9 mouse cellular contexts compared by ENCODE assay signal in the genomic region with DNA sequence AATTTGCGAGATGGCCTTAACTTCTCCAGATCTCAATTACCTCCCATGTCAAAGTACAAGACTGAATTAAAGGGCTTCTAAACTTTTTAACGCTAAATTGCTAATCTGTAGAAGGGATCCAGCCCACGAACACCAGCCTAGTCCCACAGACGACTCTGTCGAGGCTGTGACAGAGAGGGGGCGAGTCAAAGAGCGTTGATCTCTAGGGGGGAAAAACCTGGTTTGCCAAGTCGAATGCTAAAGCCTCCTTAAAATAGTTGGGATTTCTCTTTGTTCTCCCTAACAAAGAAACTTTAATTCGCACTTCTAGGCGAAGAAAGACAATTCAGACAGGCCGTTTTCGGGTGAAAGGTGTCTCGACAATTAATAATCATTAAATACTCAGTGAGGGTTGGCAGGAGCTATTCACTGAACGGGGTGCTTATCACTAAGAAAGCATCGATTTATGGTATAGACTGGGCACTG. TPM values are rescaled to one million over a fixed set of nuclear protein-coding genes. Genes with fewer than 3 reads are reported as not detected.
DNase-seq lines count a peak whose midpoint lies in the region; ATAC-seq and TF ChIP-seq lines count a peak whose summit lies in the region.
"Had no signal": no experiment of that assay in that cellular context is flagged by ENCODE, and none has a peak within 500 bp of the region (broad histone marks: within the 10 kb centered on the region; RNA-seq: fewer than 3 reads in every experiment).

No protein-coding gene starts in this region.

- intact Hi-C loops in gastrocnemius, adult 2 months (cut with DNase I): loop anchor here (10.0 kb wide), 1 partner anchor 372 kb away; no protein-coding TSS in a partner anchor

- H3K27ac ChIP-seq in gastrocnemius, adult 2 months: no peak overlapping the region
- no peak overlapping the region for H3K27ac ChIP-seq in brown adipose tissue, adult 24 weeks (replicated peaks; ENCODE audit: low read depth, low read length)
- H3K27ac ChIP-seq in hindbrain, embryonic 13.5 days: peak overlapping the region; percentile 71
- no peak overlapping the region for H3K27ac ChIP-seq in midbrain, embryonic 11.5 days (ENCODE audit: low read depth, low read length)

- no peaks in the 10 kb centered on the region for H3K36me3 ChIP-seq in hindbrain, embryonic 13.5 days
- no peaks in the 10 kb centered on the region for H3K36me3 ChIP-seq in midbrain, embryonic 11.5 days (ENCODE audit: control insufficient read depth, insufficient read depth, low read length)

- 2% methylated on average over 15 of the region's 15 CpGs for WGBS in hindbrain, embryonic 13.5 days
- 3% methylated on average over 15 of the region's 15 CpGs for WGBS in midbrain, embryonic 11.5 days

- peak overlapping the region; percentile 71 for H3K9ac ChIP-seq in hindbrain, embryonic 13.5 days
- peak overlapping the region; percentile 73 for H3K9ac ChIP-seq in midbrain, embryonic 11.5 days (ENCODE audit: low read length)

- no peak for DNase-seq in gastrocnemius, adult 2 months
- no peak for DNase-seq in gastrocnemius, postnatal 25 days
- DNase-seq in midbrain, embryonic 11.5 days (ENCODE audit: low spot score, missing footprints): peak; percentile 95
- DNase-seq in Muller cell, postnatal 12 days (ENCODE audit: inconsistent ontology term): no peak
- no peak for DNase-seq in lung, postnatal 14 days
- no peak for DNase-seq in heart, adult 8-10 months (ENCODE audit: low spot score)

- no peaks in the 10 kb centered on the region for H3K27me3 ChIP-seq in hindbrain, embryonic 13.5 days
- H3K27me3 ChIP-seq in midbrain, embryonic 11.5 days (ENCODE audit: control insufficient read depth, insufficient read depth, low read length): peaks cover 31% of the 10 kb centered on the region

- H3K4me2 ChIP-seq in hindbrain, embryonic 13.5 days: peak overlapping the region; percentile 70
- peak overlapping the region; percentile 87 for H3K4me2 ChIP-seq in midbrain, embryonic 11.5 days

- no peaks in the 10 kb centered on the region for H3K9me3 ChIP-seq in hindbrain, embryonic 13.5 days
- H3K9me3 ChIP-seq in midbrain, embryonic 11.5 days (ENCODE audit: control insufficient read depth, low read length): no peaks in the 10 kb centered on the region

- no peaks in the 10 kb centered on the region for H3K4me1 ChIP-seq in brown adipose tissue, adult 24 weeks (ENCODE audit: control insufficient read depth, insufficient read depth, insufficient read length, low read length)
- H3K4me1 ChIP-seq in hindbrain, embryonic 13.5 days (replicated peaks): peaks cover 19% of the 10 kb centered on the region
- peaks cover 8% of the 10 kb centered on the region; the same call in 1 of the 2 replicates for H3K4me1 ChIP-seq in midbrain, embryonic 11.5 days (ENCODE audit: control insufficient read depth, insufficient read depth, low read length)

- no peak for ATAC-seq in hindbrain, embryonic 13.5 days (ENCODE audit: low FRiP score)
- peak; percentile 44 for ATAC-seq in midbrain, embryonic 11.5 days (ENCODE audit: low FRiP score)

- peak overlapping the region; percentile 72 for H3K4me3 ChIP-seq in gastrocnemius, adult 2 months
- peak overlapping the region; percentile 32; the same call in 1 of the 2 replicates for H3K4me3 ChIP-seq in brown adipose tissue, adult 24 weeks (ENCODE audit: insufficient read depth, low read depth, low read length)
- peak overlapping the region; percentile 42 for H3K4me3 ChIP-seq in hindbrain, embryonic 13.5 days
- peak overlapping the region; percentile 43 for H3K4me3 ChIP-seq in midbrain, embryonic 11.5 days (ENCODE audit: low read depth, low read length)
- H3K4me3 ChIP-seq: erythroblast, embryonic 14.5 days had no signal

- TF ChIP-seq CTCF in gastrocnemius, adult 2 months (IDR thresholded peaks at IDR 0.05): no peak

RNA-seq across cellular contexts. Expression of gene Map3k7, which starts 27.0 kb away (rescaled TPM):
- 10 to 100 TPM; 38.9 to 41.1 TPM for total RNA-seq in gastrocnemius, adult 2 months (2021)
- total RNA-seq in gastrocnemius, postnatal 25 days (2021): 10 to 100 TPM; 29.6 to 33.9 TPM
- 19.8 and 24.0 TPM in 2 replicates for polyA plus RNA-seq in brown adipose tissue, adult 24 weeks (2012; ENCODE audit: insufficient read depth, insufficient read length, missing spikeins)
- 28.5 and 29.1 TPM in 2 replicates for polyA plus RNA-seq in hindbrain, embryonic 13.5 days (2015; fragmentation: Nextera tagmentation; extraction: Ambion mirVana)
- 42.4 and 44.5 TPM in 2 replicates for polyA plus RNA-seq in midbrain, embryonic 11.5 days (2014; fragmentation: Nextera tagmentation; extraction: Ambion mirVana)
- total RNA-seq in heart, adult 8-10 months (2022): 10 to 100 TPM; 45.6 to 56.4 (median 54.6) TPM
